Mouse (Mus musculus) myocyte (in vitro differentiated cells): ENCODE measurements around the gene Zdhhc1. TPM values are rescaled to one million over a fixed set of nuclear protein-coding genes. Genes with fewer than 3 reads are reported as not detected.

Source experiments
- H3K27me3 ChIP-seq: one replicate; pipeline ENCODE4 v1.6.1; 2011; ENCODE audit not compliant: control insufficient read depth, insufficient read depth, insufficient read length
- H3K36me3 ChIP-seq: one replicate; pipeline ENCODE4 v1.6.1; 2011; ENCODE audit not compliant: control insufficient read depth, insufficient read depth
- H3K4me2 ChIP-seq: one replicate; pipeline ENCODE4 v1.6.1; 2011; ENCODE audit warnings: low read depth, control low read depth
- H3K4me3 ChIP-seq: one replicate; pipeline ENCODE4 v1.5.1; 2011; ENCODE audit warnings: mild to moderate bottlenecking, control low read depth, moderate library complexity
- H3K79me2 ChIP-seq: one replicate; pipeline ENCODE4 v1.6.1; 2011; ENCODE audit not compliant: control insufficient read depth, insufficient read depth
- H3ac ChIP-seq: one replicate; pipeline ENCODE4 v1.6.1; 2011; ENCODE audit not compliant: control insufficient read depth, insufficient read length
- CEBPB ChIP-seq: IDR thresholded peaks from 2 replicates; pipeline ENCODE4 v1.6.1; 2011; ENCODE audit warnings: mild to moderate bottlenecking, moderate library complexity; ENCODE audit not compliant: poor library complexity, insufficient read depth, severe bottlenecking
- E2F4 ChIP-seq: IDR thresholded peaks from one replicate; pipeline ENCODE4 v1.6.1; 2011; ENCODE audit warnings: mild to moderate bottlenecking, control low read depth, moderate library complexity; ENCODE audit not compliant: insufficient read depth
- MAX ChIP-seq: IDR thresholded peaks from one replicate; pipeline ENCODE4 v1.6.1; 2011; ENCODE audit warnings: low read depth, mild to moderate bottlenecking, control low read depth
- MYOD1 ChIP-seq, 3 experiments: IDR thresholded peaks; one replicate each; pipeline ENCODE4 v1.6.1; 2011; ENCODE audit warnings: control low read depth in 2 of 3, low read depth in 2 of 3, mild to moderate bottlenecking in 2 of 3, moderate library complexity in 1 of 3; ENCODE audit not compliant: insufficient read length in 2 of 3, control insufficient read depth in 1 of 3
- MYOG ChIP-seq, 3 experiments: IDR thresholded peaks; one replicate each; pipeline ENCODE4 v1.6.1; 2011; ENCODE audit warnings: control low read depth in 2 of 3, low read depth in 2 of 3, mild to moderate bottlenecking in 2 of 3; ENCODE audit not compliant: insufficient read length in 2 of 3, control insufficient read depth in 1 of 3, insufficient read depth in 1 of 3
- POLR2A ChIP-seq: IDR thresholded peaks from one replicate; pipeline ENCODE4 v1.6.1; 2011; ENCODE audit warnings: low read depth, mild to moderate bottlenecking, control low read depth, moderate library complexity; ENCODE audit not compliant: insufficient read length
- POLR2AphosphoS2 ChIP-seq: IDR thresholded peaks from one replicate; pipeline ENCODE4 v1.6.1; 2011; ENCODE audit warnings: low read depth, control low read depth; ENCODE audit not compliant: insufficient read length
- REST ChIP-seq: IDR thresholded peaks from one replicate; pipeline ENCODE4 v1.6.1; 2011; ENCODE audit warnings: mild to moderate bottlenecking, control low read depth, moderate library complexity; ENCODE audit not compliant: insufficient read depth, insufficient read length
- SRF ChIP-seq: IDR thresholded peaks from one replicate; pipeline ENCODE4 v1.6.1; 2011; ENCODE audit warnings: low read depth; ENCODE audit not compliant: control insufficient read depth, insufficient read length
- TCF12 ChIP-seq: IDR thresholded peaks from one replicate; pipeline ENCODE4 v1.6.1; 2011; ENCODE audit warnings: mild to moderate bottlenecking, control low read depth; ENCODE audit not compliant: poor library complexity, insufficient read depth, severe bottlenecking
- TCF3 ChIP-seq: IDR thresholded peaks from one replicate; pipeline ENCODE4 v1.6.1; 2011; ENCODE audit warnings: low read depth, control low read depth; ENCODE audit not compliant: insufficient read length
- USF1 ChIP-seq: IDR thresholded peaks from one replicate; pipeline ENCODE4 v1.6.1; 2011; ENCODE audit warnings: low read depth, mild to moderate bottlenecking, control low read depth, moderate library complexity
- polyA plus RNA-seq: library from polyadenylated mRNA; unstranded; fragments of >200 nt; fragmentation: generic; extraction: Trizol; gene quantifications from one replicate; pipeline ENCODE4 v1.2.1, GENCODE M21; 2012; ENCODE audit warnings: missing spikeins

The Zdhhc1 gene
- polyA plus RNA-seq, 1 experiment: 17.3 TPM

GRCm38 (mm10) chr8:105527110-105527509 is 30.4 kb upstream of the Zdhhc1 start:
- TF ChIP-seq SRF (no peak), CEBPB (no peak), MYOG (IDR thresholded peaks at IDR 0.05; ENCODE audit: control insufficient read depth in 1 of 3, insufficient read depth in 1 of 3, insufficient read length in 2 of 3, low read depth in 2 of 3) (peak in 1 of 3 experiments; percentile 55), REST (no peak), MYOD1 (IDR thresholded peaks at IDR 0.05; ENCODE audit: control insufficient read depth in 1 of 3, insufficient read length in 2 of 3, low read depth in 2 of 3) (peak in 1 of 3 experiments; percentile 37), POLR2AphosphoS2 (no peak)
- H3K27me3 ChIP-seq: no peaks in the 10 kb centered on the region

GRCm38 (mm10) chr8:105522890-105523289 is 26.2 kb upstream of the Zdhhc1 start:
- Histone ChIP-seq H3K27me3 (no peaks in the 10 kb centered on the region), H3ac (no peak overlapping the region), H3K4me2 (no peak overlapping the region), H3K79me2 (no peaks in the 10 kb centered on the region), H3K36me3 (peaks cover 18% of the 10 kb centered on the region), H3K4me3 (no peak overlapping the region)
- no peak for TF ChIP-seq MYOG (IDR thresholded peaks at IDR 0.05; ENCODE audit: control insufficient read depth in 1 of 3, insufficient read depth in 1 of 3, insufficient read length in 2 of 3, low read depth in 2 of 3)
- TF ChIP-seq CEBPB: no peak
- TF ChIP-seq SRF: no peak
- no peak for TF ChIP-seq E2F4
- TF ChIP-seq REST: no peak
- TF ChIP-seq TCF3: no peak
- TF ChIP-seq MAX: no peak
- no peak for TF ChIP-seq POLR2A
- no peak for TF ChIP-seq POLR2AphosphoS2
- no peak for TF ChIP-seq USF1
- no peak for TF ChIP-seq TCF12
- no peak for TF ChIP-seq MYOD1 (IDR thresholded peaks at IDR 0.05; ENCODE audit: control insufficient read depth in 1 of 3, insufficient read length in 2 of 3, low read depth in 2 of 3)

More at GRCm38 (mm10) chr8:105527110-105527509, 30.4 kb upstream of the Zdhhc1 start:
- Histone ChIP-seq H3K4me3 (no peak overlapping the region), H3K4me2 (no peak overlapping the region), H3K79me2 (no peaks in the 10 kb centered on the region), H3ac (no peak overlapping the region), H3K36me3 (peaks cover 18% of the 10 kb centered on the region)

- Histone ChIP-seq H3K36me3 (peaks cover 11% of the 10 kb centered on the region), H3K79me2 (no peaks in the 10 kb centered on the region), H3ac (no peak overlapping the region), H3K4me2 (no peak overlapping the region), H3K4me3 (no peak overlapping the region), H3K27me3 (no peaks in the 10 kb centered on the region)
- TF ChIP-seq TCF3 (no peak), REST (no peak), TCF12 (no peak), USF1 (no peak), MYOG (IDR thresholded peaks at IDR 0.05; ENCODE audit: control insufficient read depth in 1 of 3, insufficient read depth in 1 of 3, insufficient read length in 2 of 3, low read depth in 2 of 3) (no peak), MYOD1 (IDR thresholded peaks at IDR 0.05; ENCODE audit: control insufficient read depth in 1 of 3, insufficient read length in 2 of 3, low read depth in 2 of 3) (no peak), SRF (no peak), MAX (no peak), POLR2AphosphoS2 (no peak), E2F4 (no peak)
These were observed 25.5 kb upstream of the Zdhhc1 start for GRCm38 (mm10) chr8:105521995-105522769.

GRCm38 (mm10) chr8:105521061-105521460 is 24.4 kb upstream of the Zdhhc1 start:
- Histone ChIP-seq H3ac (no peak overlapping the region), H3K27me3 (no peaks in the 10 kb centered on the region), H3K4me2 (no peak overlapping the region), H3K36me3 (peaks cover 5% of the 10 kb centered on the region), H3K79me2 (no peaks in the 10 kb centered on the region), H3K4me3 (no peak overlapping the region)
- TF ChIP-seq REST: no peak
- TF ChIP-seq USF1: no peak
- TF ChIP-seq POLR2AphosphoS2: no peak
- TF ChIP-seq MAX: no peak
- TF ChIP-seq CEBPB: no peak
- no peak for TF ChIP-seq SRF
- TF ChIP-seq E2F4: no peak
- no peak for TF ChIP-seq MYOD1 (IDR thresholded peaks at IDR 0.05; ENCODE audit: control insufficient read depth in 1 of 3, insufficient read length in 2 of 3, low read depth in 2 of 3)
- no peak for TF ChIP-seq POLR2A
- TF ChIP-seq MYOG (IDR thresholded peaks at IDR 0.05; ENCODE audit: control insufficient read depth in 1 of 3, insufficient read depth in 1 of 3, insufficient read length in 2 of 3, low read depth in 2 of 3): no peak
- no peak for TF ChIP-seq TCF12

- Histone ChIP-seq H3K4me3 (no peak overlapping the region), H3K79me2 (no peaks in the 10 kb centered on the region), H3K27me3 (no peaks in the 10 kb centered on the region), H3ac (no peak overlapping the region), H3K36me3 (peaks cover 4% of the 10 kb centered on the region), H3K4me2 (no peak overlapping the region)
- TF ChIP-seq POLR2A (no peak), POLR2AphosphoS2 (peak; percentile 16), MAX (no peak)
These were observed 23.8 kb upstream of the Zdhhc1 start for GRCm38 (mm10) chr8:105520521-105520920.
